Mouse (Mus musculus) hindbrain, postnatal 0 days (tissue): ENCODE measurements around the gene Gm28043. TPM values are rescaled to one million over a fixed set of nuclear protein-coding genes. Genes with fewer than 3 reads are reported as not detected.

Experiments used
- ATAC-seq: fragments of 200-750 bp; cut with Nextera tagmentation; 2 replicates; pipeline ENCODE4 v1.8.0; 2017; ENCODE audit warnings: mild to moderate bottlenecking, moderate TSS enrichment, moderate library complexity
- DNase-seq: peaks from one replicate; pipeline ENCODE4 v3.0.0-alpha.2; 2015; ENCODE audit warnings: low spot score
- H3K27ac ChIP-seq: fragments of 300-500 bp; sonication (generic); 2 replicates; pipeline ENCODE4 v1.5.1; 2014; ENCODE audit warnings: mild to moderate bottlenecking
- H3K27me3 ChIP-seq: fragments of 300-500 bp; sonication (generic); 2 replicates; pipeline ENCODE4 v1.6.1; 2014; ENCODE audit warnings: low read length, mixed read lengths; ENCODE audit not compliant: insufficient read depth
- H3K36me3 ChIP-seq: fragments of 300-500 bp; sonication (generic); 2 replicates; pipeline ENCODE4 v1.6.1; 2014; ENCODE audit warnings: low read length, mixed read lengths; ENCODE audit not compliant: insufficient read depth
- H3K4me1 ChIP-seq: fragments of 300-500 bp; sonication (generic); 2 replicates; pipeline ENCODE4 v1.6.1; 2014; ENCODE audit warnings: antibody characterized with exemption, low read length, mixed read lengths; ENCODE audit not compliant: insufficient read depth
- H3K4me2 ChIP-seq: fragments of 300-500 bp; sonication (generic); 2 replicates; pipeline ENCODE4 v1.6.1; 2014; ENCODE audit warnings: low read depth, mild to moderate bottlenecking, low read length, moderate library complexity, mixed read lengths
- H3K4me3 ChIP-seq: fragments of 300-500 bp; sonication (generic); 2 replicates; pipeline ENCODE4 v1.5.1; 2014; ENCODE audit warnings: low read length
- H3K9ac ChIP-seq: fragments of 300-500 bp; sonication (generic); replicated peaks from 2 replicates; pipeline ENCODE4 v1.6.1; 2014; ENCODE audit warnings: mild to moderate bottlenecking, low read length, moderate library complexity, mixed read lengths
- H3K9me3 ChIP-seq: fragments of 300-500 bp; sonication (generic); 2 replicates; pipeline ENCODE4 v1.6.1; 2016; ENCODE audit warnings: low read length, mixed read lengths
- CTCF ChIP-seq: IDR thresholded peaks from 2 replicates; pipeline ENCODE4 v1.5.1; 2016; ENCODE audit warnings: antibody characterized with exemption, control low read depth, low read depth
- WGBS: fragments of 180-500 bp; shearing (Covaris S2); extraction: QIAGEN DNeasy Blood & Tissue Kit; methylation state at CpG from one replicate; pipeline ENCODE4 v1.1.7; 2014; 5-methylcytosine and 5-hydroxymethylcytosine counted together
- polyA plus RNA-seq: library from polyadenylated mRNA; unstranded; fragments of >200 nt; fragmentation: Nextera tagmentation; extraction: Ambion mirVana; gene quantifications from 2 replicates; pipeline ENCODE4 v1.2.1, GENCODE M21; 2015
- total RNA-seq: library from RNA; depleted of rRNA; stranded (reverse); fragments of >200 nt; gene quantifications from 2 replicates; pipeline ENCODE4 v1.2.3, GENCODE M21; 2014

Gm28043 gene
- total and polyA plus RNA-seq, 2 experiments from 2014 or later: 1.9 to 2.6 TPM

- H3K9ac ChIP-seq: no peak overlapping the region
- TF ChIP-seq CTCF: no peak
- no peaks in the 10 kb centered on the region for H3K27me3 ChIP-seq
- H3K4me3 ChIP-seq: no peak overlapping the region
- H3K36me3 ChIP-seq: peaks cover 45% of the 10 kb centered on the region
- no peak overlapping the region for H3K27ac ChIP-seq
- 88% methylated on average over 8 of the region's 8 CpGs for WGBS
- ATAC-seq (no peak), DNase-seq (no peak)
- no peaks in the 10 kb centered on the region for H3K9me3 ChIP-seq
- no peaks in the 10 kb centered on the region for H3K4me1 ChIP-seq
- H3K4me2 ChIP-seq: no peak overlapping the region
Observed at GRCm38 (mm10) chr17:29635492-29635891, 20.8 kb downstream of the Gm28043 start.

DNA sequence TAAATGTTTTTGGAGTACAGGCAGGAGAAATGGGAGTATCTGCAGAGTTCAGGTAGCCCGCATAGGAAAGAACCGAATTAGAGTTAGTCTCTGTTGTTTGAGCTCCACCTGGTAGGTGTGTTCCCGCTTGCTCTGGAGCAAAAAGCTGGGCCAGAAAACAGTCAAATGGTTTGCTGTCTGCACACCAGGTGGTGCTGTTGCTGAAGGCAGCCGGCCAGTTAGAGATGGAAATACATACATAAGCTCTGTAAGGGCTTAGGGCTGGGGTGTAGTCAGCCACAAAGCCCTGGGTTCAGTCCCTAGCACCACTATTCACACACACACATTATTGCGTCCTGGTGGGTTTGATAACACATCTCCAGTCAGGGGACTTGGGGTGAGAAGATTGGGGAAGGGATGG lies 21.4 kb downstream of the Gm28043 start:
- no peaks in the 10 kb centered on the region for H3K27me3 ChIP-seq
- DNase-seq: peak; percentile 70
- H3K27ac ChIP-seq: no peak overlapping the region
- H3K4me1 ChIP-seq: no peaks in the 10 kb centered on the region
- no peaks in the 10 kb centered on the region for H3K9me3 ChIP-seq
- no peak overlapping the region for H3K4me3 ChIP-seq
- H3K4me2 ChIP-seq: no peak overlapping the region
- no peak overlapping the region for H3K9ac ChIP-seq
- H3K36me3 ChIP-seq: peaks cover 51% of the 10 kb centered on the region
- peak; percentile 43; the same call in 1 of the 2 replicates for ATAC-seq
- TF ChIP-seq CTCF: peak; percentile 76
- 70% methylated on average over 5 of the region's 5 CpGs for WGBS

- no peak for ATAC-seq
- DNase-seq: no peak
- H3K4me3 ChIP-seq: no peak overlapping the region
- TF ChIP-seq CTCF: no peak
- no peaks in the 10 kb centered on the region for H3K27me3 ChIP-seq
- 0 out of 2 replicates have a peak overlapping the region, but pooled peaks have one; percentile 21 for H3K9ac ChIP-seq
- no peak overlapping the region for H3K4me2 ChIP-seq
- no peaks in the 10 kb centered on the region for H3K4me1 ChIP-seq
- 88% methylated on average over 4 of the region's 4 CpGs for WGBS
- H3K9me3 ChIP-seq: no peaks in the 10 kb centered on the region
- no peak overlapping the region for H3K27ac ChIP-seq
- peaks cover 51% of the 10 kb centered on the region for H3K36me3 ChIP-seq
Observed at GRCm38 (mm10) chr17:29637377-29637776, 22.7 kb downstream of the Gm28043 start.

GRCm38 (mm10) chr17:29637895-29638294 lies 23.2 kb downstream of the Gm28043 start:
- DNase-seq (no peak), ATAC-seq (no peak)
- Histone ChIP-seq H3K4me2 (no peak overlapping the region), H3K27me3 (no peaks in the 10 kb centered on the region), H3K4me3 (no peak overlapping the region), H3K36me3 (peaks cover 51% of the 10 kb centered on the region), H3K9me3 (no peaks in the 10 kb centered on the region), H3K27ac (no peak overlapping the region), H3K9ac (no peak overlapping the region), H3K4me1 (no peaks in the 10 kb centered on the region)
- TF ChIP-seq CTCF: no peak
- 86% methylated on average over 8 of the region's 8 CpGs for WGBS

DNA sequence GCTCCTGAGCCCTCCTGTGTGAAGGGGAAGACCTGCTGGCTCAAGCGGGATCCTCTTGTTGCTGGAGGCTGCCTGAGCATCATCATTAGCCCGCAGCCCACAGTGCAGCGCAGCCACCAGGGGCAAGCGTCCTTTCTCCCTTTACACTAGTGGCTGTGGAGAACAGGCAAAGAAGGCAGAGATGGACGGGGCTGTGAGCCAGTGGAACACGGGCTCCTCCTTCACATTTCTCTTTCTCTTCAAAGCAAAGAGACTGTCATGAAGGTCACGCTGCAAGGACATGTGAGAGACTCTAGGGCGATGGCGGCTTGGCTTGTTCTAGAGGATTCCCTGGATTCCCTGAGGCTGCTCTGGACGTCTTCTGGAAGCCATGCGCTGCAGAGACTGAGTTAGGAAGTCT lies 26.3 kb downstream of the Gm28043 start:
- Histone ChIP-seq H3K9me3 (no peaks in the 10 kb centered on the region), H3K27ac (no peak overlapping the region), H3K27me3 (no peaks in the 10 kb centered on the region), H3K4me2 (no peak overlapping the region), H3K36me3 (peaks cover 34% of the 10 kb centered on the region), H3K4me3 (no peak overlapping the region), H3K9ac (no peak overlapping the region), H3K4me1 (no peaks in the 10 kb centered on the region)
- ATAC-seq (no peak), DNase-seq (no peak)
- 93% methylated on average over 11 of the region's 11 CpGs for WGBS
- no peak for TF ChIP-seq CTCF

DNA sequence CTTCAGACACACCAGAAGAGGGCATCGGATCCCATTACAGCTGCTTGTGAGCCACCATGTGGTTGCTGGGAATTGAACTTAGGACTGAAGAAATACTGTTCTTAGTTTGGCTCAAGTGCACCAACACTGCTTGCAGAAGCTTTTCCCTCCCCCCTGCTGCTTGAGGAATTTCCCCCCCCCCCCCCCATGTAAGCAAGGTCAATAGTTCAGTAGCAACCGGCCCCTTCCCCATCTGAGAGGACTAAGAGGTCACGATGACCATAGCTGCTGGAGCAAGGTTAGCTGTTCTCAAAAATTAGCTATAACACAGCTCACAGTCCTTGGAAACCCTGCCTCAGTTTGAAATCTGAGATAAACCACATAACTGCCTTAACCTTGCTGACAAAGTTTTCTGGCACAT lies 27.5 kb downstream of the Gm28043 start:
- H3K36me3 ChIP-seq: peaks cover 27% of the 10 kb centered on the region
- no peaks in the 10 kb centered on the region for H3K4me1 ChIP-seq
- no peak overlapping the region for H3K9ac ChIP-seq
- 59% methylated on average over 3 of the region's 3 CpGs for WGBS
- no peak overlapping the region for H3K4me2 ChIP-seq
- no peak for ATAC-seq
- no peaks in the 10 kb centered on the region for H3K27me3 ChIP-seq
- H3K27ac ChIP-seq: no peak overlapping the region
- no peak overlapping the region for H3K4me3 ChIP-seq
- TF ChIP-seq CTCF: no peak
- no peaks in the 10 kb centered on the region for H3K9me3 ChIP-seq
- no peak for DNase-seq

GRCm38 (mm10) chr17:29658249-29658648 lies 43.6 kb downstream of the Gm28043 start:
- Histone ChIP-seq H3K27ac (no peak overlapping the region), H3K4me2 (no peak overlapping the region), H3K27me3 (no peaks in the 10 kb centered on the region), H3K9me3 (no peaks in the 10 kb centered on the region), H3K4me3 (no peak overlapping the region), H3K36me3 (no peaks in the 10 kb centered on the region), H3K9ac (no peak overlapping the region), H3K4me1 (peaks cover 3% of the 10 kb centered on the region; the same call in 1 of the 2 replicates)
- DNase-seq (no peak), ATAC-seq (no peak)
- WGBS: 82% methylated on average over 2 of the region's 2 CpGs
- no peak for TF ChIP-seq CTCF
